Comparison of ENCODE assay signal across 26 mouse cellular contexts in the genomic region with DNA sequence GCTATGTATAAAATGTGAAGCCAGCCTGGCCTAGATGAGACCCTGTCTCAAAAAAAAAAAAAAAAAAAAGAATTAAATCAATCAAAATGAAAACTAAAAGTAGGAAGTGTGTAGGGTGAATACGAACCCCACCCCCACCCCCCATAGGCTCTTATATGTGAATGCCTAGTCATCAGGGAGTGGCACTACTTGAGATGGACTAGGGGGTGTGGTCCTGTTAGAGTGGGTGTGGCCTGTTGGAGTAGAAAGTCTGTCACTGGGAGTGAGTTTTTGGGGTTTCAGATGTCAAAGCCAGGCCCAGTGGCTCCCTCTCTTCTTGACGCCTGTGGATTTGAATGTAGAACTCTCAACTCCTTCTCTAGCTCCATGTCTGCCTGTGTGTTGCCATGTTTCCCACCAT. TPM values are rescaled to one million over a fixed set of nuclear protein-coding genes. Genes with fewer than 3 reads are reported as not detected.
DNase-seq lines count a peak whose midpoint lies in the region; ATAC-seq and TF ChIP-seq lines count a peak whose summit lies in the region.
"Had no signal": no experiment of that assay in that cellular context is flagged by ENCODE, and none has a peak within 500 bp of the region (broad histone marks: within the 10 kb centered on the region; RNA-seq: fewer than 3 reads in every experiment).

No protein-coding gene starts in this region.

- no peak overlapping the region for H3K4me3 ChIP-seq in liver, embryonic 12.5 days
- no peak overlapping the region for H3K4me3 ChIP-seq in liver, postnatal 0 days (ENCODE audit: low read depth, low read length)
- H3K4me3 ChIP-seq in liver, embryonic 15.5 days (replicated peaks) = no peak overlapping the region
- H3K4me3 ChIP-seq: embryonic facial prominence, embryonic 12.5 days; forebrain, embryonic 13.5 days; gastrocnemius, adult 2 months; hindbrain, embryonic 12.5 days had no signal

- H3K9me3 ChIP-seq in liver, embryonic 12.5 days (replicated peaks) = no peaks in the 10 kb centered on the region
- H3K9me3 ChIP-seq in liver, postnatal 0 days (ENCODE audit: low read length) = no peaks in the 10 kb centered on the region
- no peaks in the 10 kb centered on the region for H3K9me3 ChIP-seq in liver, embryonic 15.5 days (replicated peaks)
- H3K9me3 ChIP-seq: embryonic facial prominence, embryonic 12.5 days; forebrain, embryonic 13.5 days; hindbrain, embryonic 12.5 days had no signal

- peaks cover 6% of the 10 kb centered on the region; the same call in 1 of the 2 replicates for H3K4me1 ChIP-seq in liver, embryonic 12.5 days
- no peaks in the 10 kb centered on the region for H3K4me1 ChIP-seq in liver, postnatal 0 days (ENCODE audit: insufficient read depth)
- H3K4me1 ChIP-seq in liver, embryonic 15.5 days (replicated peaks) = peaks cover 9% of the 10 kb centered on the region
- H3K4me1 ChIP-seq: embryonic facial prominence, embryonic 12.5 days; hindbrain, embryonic 12.5 days had no signal

- no peak for DNase-seq in liver, postnatal 0 days
- DNase-seq in retina, postnatal 1 day = no peak
- DNase-seq in frontal cortex, postnatal 36 days (ENCODE audit: low spot score in 2 of 2) = no peak
- no peak for DNase-seq in layer of hippocampus, postnatal 10 days (ENCODE audit: low spot score in 2 of 2)
- DNase-seq: adrenal gland, postnatal 10 days; cerebellum, adult 18-20 months; cerebellum, postnatal 14 days; embryo, embryonic 11 days; forebrain, postnatal 0 days; gastrocnemius, adult 2 months; gastrocnemius, postnatal 25 days; heart, postnatal 10 days; heart, postnatal 4 days had no signal

- TF ChIP-seq EP300 in liver, postnatal 0 days (IDR thresholded peaks at IDR 0.05; ENCODE audit: low read depth) = no peak

- TF ChIP-seq CTCF in liver, postnatal 0 days (IDR thresholded peaks at IDR 0.05; ENCODE audit: low read depth) = no peak

- H3K9ac ChIP-seq in liver, embryonic 12.5 days = no peak overlapping the region
- no peak overlapping the region for H3K9ac ChIP-seq in liver, postnatal 0 days (replicated peaks)
- H3K9ac ChIP-seq in liver, embryonic 15.5 days = no peak overlapping the region
- H3K9ac ChIP-seq: embryonic facial prominence, embryonic 12.5 days; forebrain, embryonic 13.5 days; forebrain, postnatal 0 days; hindbrain, embryonic 12.5 days had no signal

- no peak overlapping the region; the same call in 1 of the 2 replicates for H3K27ac ChIP-seq in liver, embryonic 12.5 days
- H3K27ac ChIP-seq in liver, postnatal 0 days (ENCODE audit: low read depth) = no peak overlapping the region
- H3K27ac ChIP-seq in liver, embryonic 15.5 days (replicated peaks) = no peak overlapping the region
- H3K27ac ChIP-seq: embryonic facial prominence, embryonic 12.5 days; forebrain, embryonic 13.5 days; gastrocnemius, adult 2 months; hindbrain, embryonic 12.5 days had no signal

- ATAC-seq in liver, embryonic 12.5 days = peak; percentile 79
- ATAC-seq in liver, postnatal 0 days = no peak
- ATAC-seq in erythroblast, adult 5-6 weeks (replicated peaks; ENCODE audit: low FRiP score, poor library complexity, severe bottlenecking) = peak; percentile 75
- ATAC-seq in liver, embryonic 15.5 days (ENCODE audit: insufficient read depth) = peak; percentile 76
- ATAC-seq: forebrain, embryonic 13.5 days; forebrain, postnatal 0 days; hindbrain, embryonic 16.5 days had no signal

- no peaks in the 10 kb centered on the region for H3K36me3 ChIP-seq in liver, embryonic 12.5 days
- no peaks in the 10 kb centered on the region for H3K36me3 ChIP-seq in liver, postnatal 0 days (replicated peaks; ENCODE audit: insufficient read depth, low read length)
- H3K36me3 ChIP-seq in liver, embryonic 15.5 days (replicated peaks) = no peaks in the 10 kb centered on the region
- H3K36me3 ChIP-seq: embryonic facial prominence, embryonic 12.5 days; hindbrain, embryonic 12.5 days had no signal

- 88% methylated on average over 2 of the region's 2 CpGs for WGBS in liver, embryonic 12.5 days (ENCODE audit: insufficient replicate concordance)
- WGBS in liver, postnatal 0 days (ENCODE audit: insufficient replicate concordance) = 90% methylated on average over 2 of the region's 2 CpGs
- WGBS in liver, embryonic 15.5 days (ENCODE audit: insufficient replicate concordance) = 82% methylated on average over 2 of the region's 2 CpGs

- H3K4me2 ChIP-seq in liver, embryonic 12.5 days = no peak overlapping the region
- no peak overlapping the region for H3K4me2 ChIP-seq in liver, postnatal 0 days (ENCODE audit: low read depth, low read length)
- H3K4me2 ChIP-seq in liver, embryonic 15.5 days = no peak overlapping the region
- H3K4me2 ChIP-seq: embryonic facial prominence, embryonic 12.5 days; forebrain, embryonic 13.5 days; hindbrain, embryonic 12.5 days had no signal

- H3K27me3 ChIP-seq in liver, embryonic 12.5 days (replicated peaks) = no peaks in the 10 kb centered on the region
- no peaks in the 10 kb centered on the region for H3K27me3 ChIP-seq in liver, postnatal 0 days (ENCODE audit: insufficient read depth, low read length)
- H3K27me3 ChIP-seq in liver, embryonic 15.5 days = no peaks in the 10 kb centered on the region
- H3K27me3 ChIP-seq: CH12.LX; embryonic facial prominence, embryonic 12.5 days; forebrain, embryonic 13.5 days; hindbrain, embryonic 12.5 days had no signal

RNA-seq across cellular contexts. Expression of a gene that starts 37.0 kb away (rescaled TPM):
- polyA plus RNA-seq in liver, embryonic 12.5 days (2016; fragmentation: Nextera tagmentation; extraction: Ambion mirVana) = 0.36 and 0.44 TPM in 2 replicates
- polyA plus RNA-seq in liver, postnatal 0 days (2015; fragmentation: Nextera tagmentation; extraction: Ambion mirVana) = 0.53 and 0.88 TPM in 2 replicates
- total RNA-seq in erythroblast, adult 5-6 weeks (2015; ENCODE audit: low replicate concordance) = 1.9 and 4.4 TPM in 2 replicates
- total RNA-seq in erythroblast, adult 5-6 weeks (2017; ENCODE audit: low replicate concordance) = 1.4 and 4.6 TPM in 2 replicates
- polyA plus RNA-seq in liver, embryonic 15.5 days (2015; fragmentation: Nextera tagmentation; extraction: Ambion mirVana) = 0.55 TPM in 2 replicates
- total RNA-seq in layer of hippocampus, postnatal 10 days (2021) = 1 to 10 TPM; 1.7 to 2.7 TPM
- total RNA-seq: granulocyte monocyte progenitor cell, adult 5-6 weeks had no signal

RNA-seq across cellular contexts. Expression of a gene that starts 37.3 kb away (rescaled TPM):
- polyA plus RNA-seq in liver, embryonic 12.5 days (2016; fragmentation: Nextera tagmentation; extraction: Ambion mirVana) = 100 and 107 TPM in 2 replicates
- polyA plus RNA-seq in liver, postnatal 0 days (2015; fragmentation: Nextera tagmentation; extraction: Ambion mirVana) = 305 and 310 TPM in 2 replicates
- 121 and 129 TPM in 2 replicates for total RNA-seq in erythroblast, adult 5-6 weeks (2015; ENCODE audit: low replicate concordance)
- total RNA-seq in erythroblast, adult 5-6 weeks (2017; ENCODE audit: low replicate concordance) = 206 and 340 TPM in 2 replicates
- 117 and 128 TPM in 2 replicates for polyA plus RNA-seq in liver, embryonic 15.5 days (2015; fragmentation: Nextera tagmentation; extraction: Ambion mirVana)
- total RNA-seq in layer of hippocampus, postnatal 10 days (2021) = 1,000 to 10,000 TPM; 1,051 to 1,097 TPM

RNA-seq across cellular contexts. Expression of a gene that starts 45.5 kb away (rescaled TPM):
- polyA plus RNA-seq in liver, embryonic 12.5 days (2016; fragmentation: Nextera tagmentation; extraction: Ambion mirVana) = not detected in 2 replicates
- not detected in 2 replicates for polyA plus RNA-seq in liver, postnatal 0 days (2015; fragmentation: Nextera tagmentation; extraction: Ambion mirVana)
- not detected in 2 replicates for total RNA-seq in erythroblast, adult 5-6 weeks (2015; ENCODE audit: low replicate concordance)
- total RNA-seq in erythroblast, adult 5-6 weeks (2017; ENCODE audit: low replicate concordance) = not detected in 2 replicates
- not detected in 2 replicates for polyA plus RNA-seq in liver, embryonic 15.5 days (2015; fragmentation: Nextera tagmentation; extraction: Ambion mirVana)
- total RNA-seq in layer of hippocampus, postnatal 10 days (2021) = not detected
- total RNA-seq: adrenal gland, postnatal 10 days; CH12.LX; common myeloid progenitor, adult 5-6 weeks; ES-E14; forebrain, postnatal 0 days; gastrocnemius, adult 2 months; gastrocnemius, postnatal 25 days; granulocyte monocyte progenitor cell, adult 5-6 weeks; heart, postnatal 10 days; heart, postnatal 4 days had no signal
- polyA plus RNA-seq: embryonic facial prominence, embryonic 12.5 days; forebrain, embryonic 13.5 days; heart, embryonic 14.5 days; hindbrain, embryonic 12.5 days; hindbrain, embryonic 16.5 days; intestine, embryonic 14.5 days had no signal
